Mouse (Mus musculus): ENCODE results near the gene Rabif. TPM values are rescaled to one million over a fixed set of nuclear protein-coding genes. Genes with fewer than 3 reads are reported as not detected.

Rabif gene
- total and polyA plus RNA-seq, 3 experiments, result 12.5 to 23.4 (median 22.9) TPM

DNA sequence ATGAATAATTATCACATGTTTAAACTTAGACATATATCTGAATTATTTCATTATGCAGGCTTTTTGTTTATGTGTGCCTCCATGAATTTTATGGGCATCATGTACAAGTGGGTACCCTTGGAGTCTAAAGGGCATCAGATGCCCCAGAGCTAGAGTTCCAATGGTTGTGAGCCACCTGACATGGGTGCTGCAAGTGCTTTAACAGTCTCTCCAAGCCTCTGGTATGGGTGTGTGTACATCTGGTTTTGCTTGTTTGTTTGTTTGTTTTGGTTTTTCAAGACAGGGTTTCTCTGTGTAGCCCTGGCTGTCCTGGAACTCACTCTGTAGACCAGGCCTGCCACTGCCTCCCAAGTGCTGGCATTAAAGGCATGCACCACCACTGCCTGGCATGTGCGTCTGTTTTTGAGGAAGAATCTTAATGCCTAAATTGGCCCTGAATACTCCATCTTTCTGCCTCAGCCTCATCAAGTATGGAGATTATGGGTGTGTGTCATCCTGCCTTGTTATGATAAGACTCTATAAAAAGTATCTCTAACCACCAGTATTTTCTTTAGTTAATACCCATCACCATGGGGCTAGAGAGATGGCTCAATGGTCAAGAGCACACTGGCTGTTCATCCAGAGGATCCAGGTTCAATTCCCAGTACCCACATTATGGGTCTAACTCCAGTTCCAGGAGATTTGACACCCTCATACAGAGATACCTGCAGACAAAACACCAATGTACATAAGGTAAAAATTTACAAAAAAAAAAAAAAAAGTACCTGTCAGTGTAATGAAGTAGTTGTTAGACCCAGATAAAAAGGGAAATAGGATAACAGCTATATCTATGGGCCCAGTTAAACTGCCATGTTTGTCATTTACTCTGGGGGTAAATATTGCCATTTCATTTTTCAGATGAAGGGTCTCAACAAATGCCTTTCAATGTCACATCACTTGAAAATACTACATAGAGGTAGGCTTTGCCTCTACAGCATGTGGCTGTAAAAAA is 33.9 kb upstream of the Rabif start:
- Histone ChIP-seq H3K4me1 (ENCODE audit: control insufficient read depth in 1 of 2, insufficient read depth in 2 of 2) (peaks cover 0 to 16% of the 10 kb centered on the region in 2 experiments; a peak in 2 of 4 replicates), H3K27me3 (replicated peaks) (no peaks in the 10 kb centered on the region), H3K27ac (ENCODE audit: insufficient read depth, low read depth) (no peak overlapping the region), H3K9ac (ENCODE audit: insufficient read depth, low read depth) (no peak overlapping the region), H3K36me3 (replicated peaks in 1 of 2; ENCODE audit: control insufficient read depth in 1 of 2, insufficient read depth in 1 of 2, low read length in 1 of 2) (peaks cover 35 to 60% of the 10 kb centered on the region in 2 experiments), H3K4me3 (replicated peaks in 1 of 3; ENCODE audit: low read depth in 2 of 3, low read length in 2 of 3, poor library complexity in 1 of 3) (no peak overlapping the region), H3K4me2 (ENCODE audit: insufficient read depth, low read depth, poor library complexity, severe bottlenecking) (no peak overlapping the region), H3K9me3 (replicated peaks; ENCODE audit: low read length) (no peaks in the 10 kb centered on the region), H3K79me2 (replicated peaks; ENCODE audit: control insufficient read depth, extremely low read depth, insufficient read depth, poor library complexity, severe bottlenecking) (peaks cover 9% of the 10 kb centered on the region; the same call in 1 of the 2 replicates)
- no peak for DNase-seq (ENCODE audit: extremely low read depth)
- dilution Hi-C loops (cut with MboI; ENCODE audit: extremely low pct_ligation_motif_present, extremely low pct_unique_long_range_greater_than_20kb, low sequenced_read_pairs) (no loop called here), in situ Hi-C loops (cut with MboI; ENCODE audit: low pct_ligation_motif_present, low pct_unique_long_range_greater_than_20kb, low sequenced_read_pairs) (no loop called here)
- TF ChIP-seq SIN3A (IDR thresholded peaks at IDR 0.05; ENCODE audit: low read length), result no peak
- TF ChIP-seq USF1 (IDR thresholded peaks at IDR 0.05; ENCODE audit: low read depth, low read length), result no peak
- no peak for TF ChIP-seq TCF12 (IDR thresholded peaks at IDR 0.05; ENCODE audit: low read depth, low read length)
- no peak for TF ChIP-seq UBTF (IDR thresholded peaks at IDR 0.05; ENCODE audit: low read depth, low read length)
- TF ChIP-seq ELF1 (IDR thresholded peaks at IDR 0.05; ENCODE audit: low read depth, low read length), result no peak
- no peak for TF ChIP-seq ZKSCAN1 (IDR thresholded peaks at IDR 0.05; ENCODE audit: borderline replicate concordance, low read depth, low read length)
- no peak for TF ChIP-seq POLR2AphosphoS2 (IDR thresholded peaks at IDR 0.05; ENCODE audit: low read depth, low read length)
- no peak for TF ChIP-seq GABPA (IDR thresholded peaks at IDR 0.05; ENCODE audit: insufficient replicate concordance, low read depth, low read length)
- no peak for TF ChIP-seq CHD1 (IDR thresholded peaks at IDR 0.05; ENCODE audit: low read depth, low read length)
- TF ChIP-seq MYC (IDR thresholded peaks at IDR 0.05; ENCODE audit: low read depth, low read length), result no peak
- TF ChIP-seq HCFC1 (IDR thresholded peaks at IDR 0.05; ENCODE audit: low read depth, low read length), result no peak
- no peak for TF ChIP-seq ETS1 (conservative IDR thresholded peaks at IDR 0.05; ENCODE audit: low read depth, low read length)
- TF ChIP-seq RCOR1 (conservative IDR thresholded peaks at IDR 0.05; ENCODE audit: low read depth, low read length), result no peak
- no peak for TF ChIP-seq MAFK (IDR thresholded peaks at IDR 0.05; ENCODE audit: insufficient replicate concordance, low read length)
- no peak for TF ChIP-seq NRF1 (IDR thresholded peaks at IDR 0.05; ENCODE audit: low read depth, low read length)
- TF ChIP-seq SMC3 (IDR thresholded peaks at IDR 0.05; ENCODE audit: low read depth, low read length), result no peak

DNA sequence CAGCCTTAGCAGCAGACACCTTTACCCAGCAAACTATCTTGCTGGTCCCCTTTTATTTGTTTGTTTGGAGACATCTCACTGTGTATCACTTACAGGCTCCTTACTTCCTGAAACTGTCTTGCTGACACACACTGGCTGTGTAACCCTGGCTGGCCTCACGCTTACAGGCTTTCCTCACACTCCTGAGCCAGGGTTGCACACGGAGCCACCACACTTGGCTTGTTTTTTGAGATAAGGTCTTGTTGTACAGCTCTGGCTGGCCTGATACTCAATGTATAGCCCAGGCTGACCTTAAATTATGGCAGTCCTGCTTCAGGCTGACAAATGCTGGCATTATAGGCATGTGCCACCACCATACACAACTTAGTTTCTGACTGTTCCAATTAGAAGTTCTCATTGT is 9.8 kb upstream of the Rabif start:
- Histone ChIP-seq H3K9ac (ENCODE audit: insufficient read depth, low read depth) (no peak overlapping the region), H3K79me2 (replicated peaks; ENCODE audit: control insufficient read depth, extremely low read depth, insufficient read depth, poor library complexity, severe bottlenecking) (no peaks in the 10 kb centered on the region), H3K4me2 (ENCODE audit: insufficient read depth, low read depth, poor library complexity, severe bottlenecking) (no peak overlapping the region), H3K9me3 (replicated peaks; ENCODE audit: low read length) (no peaks in the 10 kb centered on the region), H3K27ac (ENCODE audit: insufficient read depth, low read depth) (no peak overlapping the region), H3K36me3 (replicated peaks in 1 of 2; ENCODE audit: control insufficient read depth in 1 of 2, insufficient read depth in 1 of 2, low read length in 1 of 2) (peaks cover 45 to 78% of the 10 kb centered on the region in 2 experiments), H3K4me1 (ENCODE audit: control insufficient read depth in 1 of 2, insufficient read depth in 2 of 2) (no peaks in the 10 kb centered on the region), H3K4me3 (replicated peaks in 1 of 3; ENCODE audit: low read depth in 2 of 3, low read length in 2 of 3, poor library complexity in 1 of 3) (no peak overlapping the region), H3K27me3 (replicated peaks) (no peaks in the 10 kb centered on the region)
- dilution Hi-C loops (cut with MboI; ENCODE audit: extremely low pct_ligation_motif_present, extremely low pct_unique_long_range_greater_than_20kb, low sequenced_read_pairs) (no loop called here), in situ Hi-C loops (cut with MboI; ENCODE audit: low pct_ligation_motif_present, low pct_unique_long_range_greater_than_20kb, low sequenced_read_pairs) (no loop called here)
- DNase-seq (ENCODE audit: extremely low read depth), result no peak
- TF ChIP-seq RCOR1 (conservative IDR thresholded peaks at IDR 0.05; ENCODE audit: low read depth, low read length), result no peak
- no peak for TF ChIP-seq POLR2AphosphoS2 (IDR thresholded peaks at IDR 0.05; ENCODE audit: low read depth, low read length)
- no peak for TF ChIP-seq GABPA (IDR thresholded peaks at IDR 0.05; ENCODE audit: insufficient replicate concordance, low read depth, low read length)
- TF ChIP-seq MXI1 (IDR thresholded peaks at IDR 0.05; ENCODE audit: low read depth, low read length), result no peak
- TF ChIP-seq MAZ (IDR thresholded peaks at IDR 0.05; ENCODE audit: low read depth, low read length), result no peak
- TF ChIP-seq IRF4 (IDR thresholded peaks at IDR 0.05; ENCODE audit: low read depth, low read length), result no peak
- no peak for TF ChIP-seq CTCF (conservative IDR thresholded peaks at IDR 0.05 in 1 of 2, IDR thresholded peaks at IDR 0.05 in 1 of 2; ENCODE audit: low read depth in 2 of 2, low read length in 2 of 2)
- no peak for TF ChIP-seq UBTF (IDR thresholded peaks at IDR 0.05; ENCODE audit: low read depth, low read length)
